Mouse (Mus musculus) gastrocnemius, postnatal 10 days (tissue): ENCODE measurements around the gene Ubxn4. TPM values are rescaled to one million over a fixed set of nuclear protein-coding genes. Genes with fewer than 3 reads are reported as not detected.
"Not testable (repeated sequence)": the region's sequence is repeated elsewhere in the genome, so short reads cannot be mapped to it uniquely, and the experiment has no call there.

Experiments used
- DNase-seq: peaks from one replicate; pipeline ENCODE4 v3.0.0; 2021; ENCODE audit warnings: mixed read lengths
- microRNA-seq, 2 experiments: library from miRNA; unstranded; fragments of <30 nt; microRNA quantifications; one replicate each; pipeline ENCODE4 v1.2.0; 2021
- total RNA-seq, 2 experiments: library from RNA; stranded (reverse); gene quantifications; 2 replicates each; pipeline ENCODE4 v1.2.3; 2021

Gene Ubxn4
- total RNA-seq, 2 experiments from 2014 or later: 35.5 to 46.9 TPM

DNA sequence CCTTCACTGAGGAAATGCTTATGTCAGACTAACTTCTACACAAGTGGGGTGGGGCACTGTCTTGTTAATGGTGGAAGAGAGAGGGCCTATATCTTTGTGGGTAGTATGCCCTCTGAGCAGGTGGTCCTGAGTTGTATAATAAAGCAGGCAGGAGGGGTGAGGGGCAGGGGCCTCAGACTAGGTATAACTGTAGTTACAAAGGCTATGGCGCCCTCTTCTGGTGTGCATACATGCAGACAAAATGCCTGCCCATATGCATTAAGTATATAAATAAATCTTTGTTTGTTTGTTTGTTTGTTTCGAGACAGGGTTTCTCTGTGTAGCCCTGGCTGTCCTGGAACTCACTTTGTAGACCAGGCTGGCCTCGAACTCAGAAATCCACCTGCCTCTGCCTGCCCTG is 65.3 kb downstream of the Ubxn4 start:
- DNase-seq: no peak

DNA sequence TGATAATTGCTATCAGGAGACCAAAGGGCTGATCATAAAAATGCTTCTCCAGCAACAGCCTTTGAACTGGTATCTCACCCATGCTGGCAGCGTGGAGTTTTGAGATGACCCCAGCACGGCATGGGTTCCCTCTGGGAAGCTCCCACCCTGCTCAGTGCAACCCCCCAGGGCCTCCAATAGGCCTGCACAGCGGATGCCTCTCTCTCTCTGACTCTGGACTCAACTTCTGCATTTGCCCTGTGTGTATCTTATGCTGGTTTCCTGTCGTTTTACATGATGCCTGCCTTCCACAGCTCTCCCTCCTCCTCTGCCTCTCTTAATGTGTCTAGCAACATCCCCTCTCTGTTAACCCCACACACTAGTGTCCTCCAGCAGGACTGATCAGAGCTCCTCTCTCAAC is 70.9 kb downstream of the Ubxn4 start:
- no peak for DNase-seq

DNA sequence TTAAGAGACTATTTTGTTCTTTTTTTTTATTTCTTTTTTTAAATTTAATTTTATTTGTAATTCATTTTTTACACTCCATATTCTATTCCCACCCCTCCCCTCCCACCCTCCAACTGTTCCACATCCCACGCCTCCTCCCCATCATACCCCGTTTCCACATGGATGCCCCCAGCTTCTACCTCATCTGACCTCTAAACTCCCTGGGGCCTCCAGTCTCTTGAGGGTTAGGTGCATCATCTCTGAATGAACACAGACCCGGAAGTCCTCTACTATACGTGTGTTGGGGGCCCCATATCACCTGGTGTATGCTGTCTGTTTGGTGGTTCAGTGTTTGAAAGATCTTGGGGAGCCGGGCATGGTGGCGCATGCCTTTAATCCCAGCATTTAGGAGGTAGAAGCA is 75.5 kb downstream of the Ubxn4 start:
- not testable (repeated sequence) for DNase-seq

DNA sequence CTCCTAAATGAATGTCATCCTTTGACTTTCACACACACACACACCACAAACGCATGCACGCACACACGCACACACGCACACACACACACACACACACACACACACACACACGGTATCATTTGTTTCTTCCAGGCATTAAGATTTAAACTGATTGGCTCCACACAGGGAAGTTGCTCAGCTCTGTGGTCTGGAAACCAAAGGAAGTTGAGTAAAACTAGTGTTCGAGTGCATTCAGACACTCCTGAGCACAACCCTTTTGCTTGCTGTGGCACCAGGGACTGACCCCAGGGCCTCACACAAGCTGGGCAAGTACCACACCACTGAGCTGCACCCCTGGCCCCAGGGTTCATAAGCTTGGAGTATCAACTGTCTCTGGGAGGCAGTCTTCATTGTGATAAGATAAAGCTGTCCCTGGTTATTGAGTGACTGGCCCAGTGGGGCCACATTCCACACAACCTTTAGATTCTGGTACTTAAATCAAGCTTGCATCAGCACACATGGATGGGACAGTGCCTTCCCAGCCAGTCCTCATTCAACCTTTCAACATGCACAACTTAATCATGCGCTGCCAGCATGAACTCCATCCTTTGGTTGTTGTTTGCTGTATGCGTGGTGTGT is 79.4 kb downstream of the Ubxn4 start:
- no peak for DNase-seq

DNA sequence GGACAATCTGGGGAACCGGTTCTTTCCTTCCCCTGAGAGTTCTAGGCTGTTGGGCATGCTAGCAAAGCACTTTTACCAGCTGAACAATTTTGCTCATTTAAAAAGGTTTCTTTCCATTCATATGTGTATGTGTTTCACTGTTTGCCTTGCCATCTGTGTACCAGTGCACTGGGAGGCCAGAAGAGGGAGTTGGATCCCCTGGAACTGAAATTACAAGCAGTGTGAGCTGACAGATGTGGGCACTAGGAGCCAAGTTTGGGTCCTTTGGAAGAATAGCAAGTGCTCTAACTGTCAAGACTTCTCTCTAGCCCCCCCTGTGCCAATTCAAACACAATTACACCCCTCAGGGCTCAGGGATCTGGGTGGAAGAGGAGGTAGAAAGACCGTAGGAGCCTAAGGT is 81.0 kb downstream of the Ubxn4 start:
- no peak for DNase-seq

DNA sequence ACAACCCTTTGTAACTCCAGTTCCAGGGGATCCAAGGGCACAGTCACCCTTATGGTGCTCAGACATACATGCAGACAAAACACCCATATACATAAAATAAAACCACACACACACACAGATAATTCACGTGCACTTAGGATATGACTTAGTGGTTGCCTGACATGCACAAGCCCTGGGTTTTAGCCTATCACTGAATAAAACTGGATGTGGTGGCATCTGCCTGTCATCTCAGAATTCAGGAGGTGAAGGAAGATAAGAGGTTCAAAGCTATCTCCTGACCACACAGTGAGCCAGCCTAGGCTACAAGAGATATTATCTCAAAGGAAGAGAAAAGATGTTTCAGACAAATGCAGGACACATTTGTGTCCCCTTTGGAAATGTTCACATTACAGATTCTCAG is 83.4 kb downstream of the Ubxn4 start:
- no peak for DNase-seq

DNA sequence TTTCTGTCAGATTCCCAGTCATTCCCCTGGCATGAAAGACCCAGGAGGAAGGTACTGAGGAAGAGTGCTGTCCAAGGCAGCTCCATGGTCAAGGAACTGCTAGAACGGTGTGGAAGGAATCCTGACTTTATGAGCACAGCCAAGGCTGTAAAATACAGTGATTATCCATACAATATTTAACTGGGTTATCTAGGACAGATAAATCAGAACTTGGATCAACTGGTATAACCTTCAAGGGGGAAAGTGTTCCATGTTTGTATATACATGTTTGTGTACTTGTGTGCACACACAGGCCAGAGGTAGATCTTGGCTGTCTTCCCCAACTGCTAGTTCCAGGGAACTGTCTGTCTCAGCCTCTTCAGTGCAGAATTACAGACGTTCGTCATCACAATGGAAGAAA is 84.5 kb downstream of the Ubxn4 start, which contains the start of gene Lct:
Lct (minus strand) TSS at position 101 of the 400 bp plus-strand sequence.
- DNase-seq: no peak

Small RNAs within 50 kb of the gene (microRNA-seq; reads per million reads assigned to microRNA genes)
- 498 to 1,592 reads per million in 2 experiments for gene Mir128-1

Other genes with a start within 250 kb of the Ubxn4 start
- gene Zranb3, start 140.9 kb upstream of the Ubxn4 start, total RNA-seq: 1 to 10 TPM; 3.8 to 5.3 TPM
- gene R3hdm1, start 140.7 kb upstream of the Ubxn4 start, total RNA-seq: 10 to 100 TPM; 49.9 to 62.6 TPM
- under 1 TPM; 0.09 to 0.14 TPM for gene Lct, start 84.4 kb downstream of the Ubxn4 start, total RNA-seq
- gene Mcm6, start 115.7 kb downstream of the Ubxn4 start, total RNA-seq: 10 to 100 TPM; 15.3 to 22.4 TPM
- 10 to 100 TPM; 74.8 to 75.2 TPM for gene Dars, start 173.4 kb downstream of the Ubxn4 start, total RNA-seq